Mouse (Mus musculus) ES-Bruce4 (cell line): Measurements from ENCODE around the gene Timm29.

Source experiments
- CTCF ChIP-seq: IDR thresholded peaks from one replicate; pipeline ENCODE4 v1.8.1; 2011; ENCODE audit warnings: low read depth, low read length
- EP300 ChIP-seq: IDR thresholded peaks from 2 replicates; pipeline ENCODE4 v1.6.1; 2011; ENCODE audit warnings: low read depth, low read length; ENCODE audit not compliant: insufficient read depth
- POLR2A ChIP-seq: IDR thresholded peaks from one replicate; pipeline ENCODE4 v1.8.1; 2011; ENCODE audit warnings: low read length; ENCODE audit not compliant: insufficient read depth

- TF ChIP-seq EP300 (0 out of 2 replicates have a peak, but pooled peaks have one; percentile 6), CTCF (no peak), POLR2A (no peak)
Observed at GRCm38 (mm10) chr9:21557556-21557955, 35.0 kb upstream of the Timm29 start.
